Mouse (Mus musculus) NIH3T3 (cell line): ENCODE measurements at regions not wholly inside any gene's neighbourhood (a gene's known extent, or its start where the extent isn't known, plus 50 kb on each side); places are given as distances from the start of the nearest gene placed in this dataset.
A peak's percentile ranks its signal among the peaks of the same experiment; 100 is the strongest.
"Not testable (repeated sequence)": the region's sequence is repeated elsewhere in the genome, so short reads cannot be mapped to it uniquely, and the experiment has no call there.

Source experiments
- DNase-seq: peaks from one replicate; pipeline ENCODE4 v3.0.0-alpha.2; 2012; ENCODE audit warnings: low read depth

DNA sequence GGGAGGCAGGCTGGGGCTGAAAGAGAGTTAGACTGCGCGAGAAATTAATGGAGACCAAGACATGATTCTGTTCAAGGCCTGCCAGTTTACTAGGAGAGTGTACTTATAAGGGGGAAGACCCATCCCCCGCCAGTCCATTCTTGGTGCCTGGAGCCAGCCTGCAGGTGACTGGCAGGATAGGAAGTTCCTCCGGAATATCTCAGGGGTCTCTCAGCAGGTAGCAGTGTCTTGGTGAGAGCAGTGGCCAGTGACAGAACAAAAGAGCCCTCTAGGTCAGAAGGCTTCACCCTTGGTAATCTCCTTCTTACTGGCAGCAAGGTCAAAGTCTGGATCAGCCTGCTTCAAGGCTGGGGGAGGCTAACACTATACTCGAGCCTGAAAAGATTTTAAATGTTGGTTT is 83.7 kb upstream of the Zfp804b start:
- DNase-seq: no peak

DNA sequence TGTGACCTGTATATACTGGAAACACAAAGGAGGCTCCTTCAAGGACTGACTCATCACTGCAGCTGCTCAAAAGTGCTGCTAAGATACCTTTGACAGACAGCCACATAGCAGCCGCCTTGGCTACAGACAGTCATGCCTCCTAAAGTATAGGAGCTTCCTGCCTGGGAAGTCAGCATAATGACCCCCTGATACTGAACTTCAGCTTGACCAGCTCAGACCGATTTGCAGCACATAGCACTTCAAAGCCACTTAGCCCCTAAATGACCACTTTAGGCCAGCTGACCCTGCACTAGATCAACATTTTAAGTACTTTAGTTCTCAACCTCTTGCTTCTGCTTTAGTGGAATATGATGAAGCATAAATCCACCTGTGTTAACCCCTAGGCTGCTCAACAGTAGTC is 91.9 kb upstream of the Zfp804b start:
- DNase-seq: no peak

DNA sequence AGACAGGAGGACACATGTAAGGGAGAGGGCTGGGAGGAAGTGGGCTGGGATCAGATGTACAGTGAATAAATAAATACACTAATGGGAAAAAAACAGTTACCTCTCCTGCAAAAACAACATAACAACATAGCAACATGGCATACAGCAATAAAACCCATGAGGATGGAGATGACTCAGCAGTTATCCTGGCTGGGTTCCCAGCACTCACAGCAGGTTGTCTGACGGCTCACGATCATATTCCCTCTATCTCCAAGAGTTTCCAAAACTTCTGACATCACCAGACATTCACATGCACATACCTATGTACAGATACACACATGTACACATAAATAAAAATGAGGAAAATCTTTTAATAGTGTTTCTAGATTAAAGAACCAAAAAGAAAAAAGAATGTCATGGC is 103.4 kb upstream of the Zfp804b start:
- DNase-seq: peak; percentile 15

DNA sequence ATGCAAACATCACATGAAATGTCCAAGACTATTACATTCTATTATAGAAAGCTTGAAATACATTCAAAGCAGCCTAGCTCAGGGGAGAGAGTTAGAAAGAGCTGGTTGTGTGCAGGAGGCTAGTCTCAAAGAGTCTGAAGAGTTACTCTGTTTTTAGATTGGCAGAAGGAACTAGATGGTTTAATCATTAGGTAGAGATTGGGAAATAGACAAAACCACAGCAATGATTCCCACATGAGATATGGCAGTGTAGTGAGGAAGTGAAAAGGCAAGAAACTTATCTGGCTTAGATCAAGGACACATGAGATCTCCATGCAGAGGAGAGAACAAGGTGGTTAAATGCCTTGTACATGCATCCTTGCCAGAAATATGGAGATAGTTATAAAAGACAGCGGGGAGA is 110.3 kb upstream of the Zfp804b start:
- DNase-seq: no peak

DNA sequence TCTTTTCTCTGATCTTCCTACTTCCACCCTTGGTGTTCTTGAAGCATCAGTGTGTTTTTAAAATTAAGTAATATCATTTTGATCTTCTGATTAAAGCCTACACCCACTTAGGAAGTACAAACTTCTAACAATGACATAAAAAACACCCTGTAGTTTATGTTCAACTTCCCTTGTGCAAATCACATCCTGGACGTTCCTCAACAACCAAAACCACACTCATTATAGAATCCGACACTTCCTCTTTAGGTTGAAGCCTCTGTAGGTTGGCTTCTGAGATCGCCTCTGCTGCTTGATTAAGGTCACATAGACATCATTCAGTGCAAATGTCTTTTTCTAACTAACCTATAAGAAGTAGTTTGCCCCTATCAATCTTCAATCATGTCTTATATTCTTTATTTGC is 112.5 kb upstream of the Zfp804b start:
- no peak for DNase-seq

DNA sequence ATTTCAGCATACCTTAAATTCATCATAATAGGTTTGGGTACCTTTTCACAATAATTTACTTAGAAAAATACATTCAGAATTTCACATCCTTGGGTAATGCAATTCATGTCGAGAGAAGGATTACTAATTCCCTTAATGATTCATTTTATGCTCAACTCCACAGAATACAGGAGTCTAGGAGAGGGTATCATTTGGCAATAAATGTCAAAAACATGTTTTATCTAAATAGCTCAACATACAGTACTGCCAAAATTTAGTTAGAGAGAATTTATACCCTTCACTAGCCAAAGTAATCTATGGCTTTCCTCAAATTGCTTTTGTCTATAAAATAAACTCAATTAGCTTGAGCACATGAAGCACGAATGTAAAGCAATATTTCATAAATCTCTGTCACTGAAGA is 144.6 kb upstream of the Zfp804b start:
- DNase-seq: no peak

DNA sequence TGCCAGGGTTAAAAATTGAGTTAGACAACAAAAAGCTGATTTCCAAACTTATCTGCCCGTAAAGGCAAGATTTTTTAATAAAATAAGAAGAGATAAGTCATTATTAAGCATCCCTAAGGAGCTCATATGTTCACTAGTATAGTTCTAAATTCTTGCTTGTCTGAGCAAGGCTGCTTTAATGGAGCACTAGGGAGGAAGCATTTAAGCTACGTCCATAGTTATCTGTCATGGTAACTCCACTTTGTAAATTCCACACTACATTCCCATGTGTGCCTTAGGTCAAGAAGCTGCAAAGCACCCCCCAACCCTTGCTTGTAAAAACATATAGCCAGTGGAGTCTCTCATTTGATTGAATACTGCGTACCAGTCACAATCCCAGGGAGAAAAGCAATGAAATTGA is 145.0 kb upstream of the Zfp804b start:
- DNase-seq: no peak

DNA sequence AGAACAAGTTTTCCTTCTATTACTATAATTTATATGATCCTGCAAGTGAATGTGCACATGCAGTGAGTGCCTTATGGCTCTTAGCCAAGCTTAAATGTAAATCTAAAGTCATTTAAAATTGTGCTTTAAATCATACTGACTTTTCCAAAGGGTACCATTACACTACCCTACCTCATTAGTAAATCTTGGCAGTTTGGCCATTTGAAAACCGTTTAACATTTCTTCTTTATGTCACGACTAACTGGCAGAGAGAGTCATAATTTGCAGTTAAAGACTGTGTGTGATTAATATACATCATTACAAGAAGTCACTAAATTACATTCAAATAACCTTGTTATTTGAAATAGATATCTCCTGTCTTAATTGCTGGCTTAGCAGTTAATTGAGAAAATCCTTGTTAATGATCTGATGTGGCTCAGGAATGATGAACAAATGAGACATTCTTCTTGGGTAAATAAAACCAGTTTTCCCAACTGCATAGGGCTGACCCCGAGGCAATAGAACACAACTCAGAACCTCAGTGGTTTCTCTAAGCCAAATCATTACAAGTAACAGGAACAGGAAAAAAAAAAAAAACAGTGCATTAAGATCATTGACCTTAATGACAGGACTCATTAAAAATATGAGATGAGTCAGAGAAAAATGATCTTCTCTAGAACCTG is 173.1 kb upstream of the Zfp804b start:
- no peak for DNase-seq

DNA sequence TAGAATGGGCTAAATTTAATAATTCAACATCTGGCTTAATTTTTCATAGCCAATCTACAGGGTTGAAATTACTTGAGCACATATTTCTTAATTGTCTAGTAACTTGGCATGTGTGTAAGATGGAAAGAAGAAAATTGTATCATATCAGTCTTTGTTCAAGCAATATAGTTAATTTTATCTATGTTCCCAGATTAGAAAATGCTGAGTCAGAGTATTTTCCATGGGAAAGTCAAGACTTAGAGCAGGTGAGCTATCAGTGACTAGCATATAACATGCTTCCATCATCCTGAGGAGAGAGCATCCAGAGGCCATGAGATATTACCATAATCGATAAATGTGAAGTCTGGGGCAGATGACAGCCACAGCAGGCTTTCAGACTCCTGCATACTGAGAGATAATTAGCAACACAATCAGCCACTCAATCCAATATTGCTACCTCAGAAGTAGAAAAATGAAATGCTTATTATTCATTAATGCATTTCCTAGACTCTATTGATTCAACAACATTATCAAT is 188.2 kb upstream of the Zfp804b start:
- DNase-seq: no peak

DNA sequence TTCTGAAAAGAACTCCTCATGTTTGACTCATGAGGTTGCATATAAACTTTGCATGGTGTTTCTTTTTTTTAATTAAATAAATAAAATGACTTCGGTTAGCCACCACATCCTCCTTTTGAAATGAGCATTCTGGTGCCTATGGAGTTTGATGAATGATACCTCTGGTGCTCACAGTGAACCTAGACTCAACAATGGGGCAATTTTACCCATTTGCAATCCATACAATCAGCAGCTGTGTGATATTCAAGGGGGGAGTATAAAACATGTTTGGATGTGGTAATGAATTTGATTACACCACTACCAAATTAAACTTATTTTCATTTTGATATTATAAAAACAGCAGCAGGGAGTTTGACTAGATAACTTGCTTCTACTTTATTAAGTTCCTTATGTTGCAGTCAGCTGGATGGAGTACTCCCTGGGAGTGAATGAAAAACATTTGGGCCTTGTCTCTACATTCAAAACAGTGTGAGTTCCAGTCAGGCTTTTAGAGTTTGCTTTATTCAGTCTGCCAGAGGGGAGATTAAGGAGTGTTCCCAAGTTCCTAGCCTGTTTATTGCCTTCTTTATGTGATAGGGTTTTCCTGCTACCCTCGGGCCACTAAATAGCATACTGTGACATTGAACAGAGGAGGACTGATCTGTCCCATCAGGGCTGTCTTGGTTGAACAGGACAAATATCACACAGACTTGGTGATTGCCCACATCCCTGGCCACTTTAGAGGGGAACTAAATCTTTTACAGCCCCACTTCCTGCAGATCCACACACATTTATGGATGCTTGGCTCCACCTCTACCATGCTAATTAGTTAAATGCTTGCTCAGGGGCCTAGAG is 195.5 kb upstream of the Zfp804b start:
- DNase-seq: no peak

DNA sequence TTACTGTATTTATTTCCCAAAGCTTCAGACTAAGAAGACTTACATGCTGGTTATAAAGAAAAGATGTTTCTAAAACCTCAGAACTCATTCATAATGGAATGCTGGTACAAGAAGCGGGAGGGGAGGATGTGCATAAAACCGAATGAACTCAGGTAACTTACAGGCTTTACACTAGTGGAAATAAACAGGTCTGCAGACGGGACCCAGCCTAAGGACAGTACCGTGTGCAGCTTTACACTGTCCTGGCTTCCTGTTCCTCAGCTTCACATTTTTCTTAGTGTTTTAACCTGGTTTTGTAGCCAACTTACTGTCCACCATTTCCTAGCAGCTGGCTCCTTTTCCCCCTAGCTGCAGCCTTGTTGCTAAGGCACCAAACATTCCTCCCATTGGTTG is 196.1 kb upstream of the Zfp804b start:
- DNase-seq: no peak

DNA sequence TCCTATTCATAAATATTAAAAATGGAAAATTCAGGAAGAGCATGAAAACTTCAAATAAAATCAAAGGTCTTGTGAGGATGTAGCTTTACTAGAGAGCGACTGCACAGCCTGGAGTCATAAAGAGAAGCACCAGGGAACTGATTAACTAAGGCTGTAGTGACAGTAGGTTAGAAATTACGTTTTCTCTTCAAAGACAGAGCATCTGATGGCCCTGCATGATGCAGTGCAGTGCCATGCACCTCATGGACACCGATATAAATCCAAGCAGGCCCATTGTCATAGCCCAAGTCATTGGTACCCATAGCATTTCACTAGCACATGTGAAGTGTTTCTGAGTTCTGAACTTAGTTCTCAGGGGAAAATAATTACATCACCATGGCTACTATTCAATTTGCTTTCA is 199.3 kb upstream of the Zfp804b start:
- no peak for DNase-seq

DNA sequence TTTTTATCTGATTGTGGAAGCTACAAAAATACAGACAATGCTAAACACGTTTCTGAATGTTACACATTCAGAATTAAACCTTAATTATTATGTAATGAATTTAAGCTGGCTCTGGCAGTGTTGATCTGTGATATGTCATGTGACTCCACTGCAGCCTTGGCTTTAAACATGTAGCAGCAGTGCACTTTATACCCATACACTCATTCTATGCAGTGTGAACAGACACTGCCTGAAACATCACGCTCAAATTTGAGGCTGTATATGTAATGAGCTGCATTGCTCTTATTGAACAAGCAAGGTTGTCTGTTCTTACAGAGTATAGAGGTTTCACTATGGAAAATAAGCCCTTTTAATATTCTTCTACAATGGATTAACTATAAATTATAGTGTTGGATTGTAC is 235.9 kb upstream of the Zfp804b start:
- no peak for DNase-seq

DNA sequence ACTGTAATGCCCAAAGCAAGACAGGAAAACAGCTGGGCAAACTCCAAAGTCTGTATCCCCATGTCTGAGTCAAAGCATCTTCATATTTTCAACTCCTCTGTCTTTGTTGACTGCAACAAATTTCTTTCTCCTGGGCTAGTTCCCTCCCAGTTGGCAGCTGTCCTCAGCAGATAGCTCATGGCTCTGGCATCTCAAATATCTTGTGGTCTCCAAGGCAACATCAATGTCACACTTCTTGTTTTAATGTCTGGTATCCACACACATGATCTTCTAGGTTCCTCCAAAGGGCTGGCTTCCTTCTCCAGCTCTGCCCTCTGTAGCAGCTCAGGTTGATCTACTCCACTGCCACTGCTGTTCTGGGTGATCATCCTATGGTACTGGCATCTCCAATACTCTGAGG is 242.0 kb upstream of the Zfp804b start:
- DNase-seq: no peak

DNA sequence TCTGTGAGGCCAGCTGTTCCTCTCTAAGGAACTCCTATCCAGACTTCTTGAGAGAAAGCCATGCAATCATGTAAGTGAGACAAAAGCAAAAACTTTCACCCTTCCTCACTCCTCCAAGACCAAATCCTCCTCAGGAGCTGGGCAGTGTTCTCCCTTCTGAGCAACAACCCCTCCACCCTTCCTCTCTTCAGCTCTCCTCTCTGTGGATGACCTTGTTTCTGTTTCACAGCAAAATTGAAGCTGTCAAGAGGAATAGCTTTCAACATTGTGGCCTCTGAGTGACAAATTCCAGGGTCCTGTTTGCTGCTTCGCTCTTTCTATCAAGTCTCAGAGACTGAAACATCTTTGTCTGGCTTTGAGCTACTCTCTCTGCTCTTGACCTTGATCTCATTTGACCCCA is 255.9 kb upstream of the Zfp804b start:
- no peak for DNase-seq

DNA sequence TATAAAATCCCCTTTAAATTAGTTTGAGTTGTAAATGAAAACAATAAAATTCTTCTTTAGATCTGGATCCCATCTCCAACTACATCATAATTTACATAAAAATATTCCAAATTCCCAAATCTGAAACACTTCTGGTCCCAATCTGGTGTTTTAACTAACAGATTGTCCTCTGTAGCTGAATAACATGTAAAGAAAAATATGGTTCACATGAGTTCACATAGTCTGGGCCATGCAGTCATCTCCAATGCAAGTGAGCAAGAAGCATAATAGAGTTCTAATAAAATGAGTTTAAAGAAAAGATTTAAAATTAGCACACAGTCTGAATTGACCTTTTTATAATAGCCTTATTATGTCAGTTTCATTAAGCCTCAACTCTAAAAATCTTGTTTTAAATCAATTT is 263.0 kb upstream of the Zfp804b start:
- DNase-seq: no peak

DNA sequence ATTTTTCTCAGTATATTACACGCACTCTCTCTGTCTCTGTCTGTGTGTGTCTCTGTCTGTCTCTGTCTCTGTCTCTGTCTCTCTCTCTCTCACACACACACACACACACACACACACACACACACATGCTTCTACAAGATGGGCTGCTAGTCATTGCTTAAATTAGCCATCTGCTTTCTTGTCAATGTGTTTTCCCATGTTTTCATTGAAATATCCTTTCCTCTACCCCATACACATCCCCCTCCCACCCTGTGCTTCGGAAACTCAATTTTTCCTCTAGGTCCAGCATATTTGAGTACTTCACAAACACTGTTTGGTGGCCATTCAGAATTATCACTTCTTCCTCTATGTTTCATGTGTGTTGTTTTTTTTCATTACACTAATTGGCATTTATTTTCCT is 263.4 kb upstream of the Zfp804b start:
- no peak for DNase-seq

DNA sequence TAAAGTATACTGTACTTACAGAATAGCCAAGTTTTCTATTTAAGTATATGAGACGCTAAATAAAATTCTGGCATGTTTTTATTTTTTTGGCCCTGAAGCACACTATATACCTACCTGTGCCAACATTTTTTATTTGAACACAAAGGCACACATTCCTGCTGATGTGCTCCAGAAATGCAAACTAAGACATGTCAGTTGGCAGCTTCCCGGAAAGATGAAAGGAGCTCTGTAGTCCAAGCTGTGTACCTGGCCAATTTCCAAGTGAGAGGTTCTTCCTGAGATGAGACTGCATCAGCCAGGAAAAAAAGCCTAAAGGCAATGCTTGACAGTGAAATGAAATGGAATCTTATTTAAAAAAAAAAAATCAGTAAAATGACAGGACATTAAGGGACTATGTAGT is 305.0 kb upstream of the Steap4 start:
- no peak for DNase-seq

DNA sequence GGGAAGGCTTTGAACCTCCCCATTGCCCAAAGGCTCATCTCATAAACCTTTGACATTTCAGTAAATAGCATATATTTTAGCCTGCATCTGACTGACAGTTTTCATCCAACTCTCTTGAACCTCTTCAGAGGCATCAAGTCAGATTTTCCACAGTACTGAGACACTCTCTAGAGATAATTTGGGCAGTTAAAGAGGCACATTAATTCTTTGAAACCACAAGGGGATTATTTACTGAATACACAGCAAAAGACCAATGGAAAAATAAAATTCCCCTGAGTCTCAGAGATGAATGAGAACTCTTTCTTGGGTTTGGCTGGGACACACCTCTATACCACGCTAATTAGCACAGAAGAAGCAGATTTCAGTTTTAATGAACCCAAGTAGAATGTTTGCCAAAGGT is 258.5 kb upstream of the Steap4 start:
- no peak for DNase-seq

DNA sequence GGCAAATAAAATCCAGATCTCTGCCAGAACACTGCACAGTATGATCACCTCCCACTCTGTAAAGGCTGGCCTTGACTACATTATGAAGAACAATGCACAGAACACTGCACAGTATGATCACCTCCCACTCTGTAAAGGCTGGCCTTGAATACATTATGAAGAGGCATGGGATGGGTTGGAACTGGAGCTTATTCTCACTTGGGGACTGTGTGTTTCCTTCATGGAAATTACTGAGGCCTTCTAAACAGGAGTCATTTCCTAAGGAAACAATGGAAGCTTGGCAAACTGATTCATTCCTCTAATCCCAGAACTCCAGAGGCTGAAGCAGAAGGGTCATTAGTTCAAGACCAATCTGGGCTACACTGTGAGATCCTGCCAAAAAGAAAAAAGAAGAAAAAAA is 240.7 kb upstream of the Steap4 start:
- no peak for DNase-seq

DNA sequence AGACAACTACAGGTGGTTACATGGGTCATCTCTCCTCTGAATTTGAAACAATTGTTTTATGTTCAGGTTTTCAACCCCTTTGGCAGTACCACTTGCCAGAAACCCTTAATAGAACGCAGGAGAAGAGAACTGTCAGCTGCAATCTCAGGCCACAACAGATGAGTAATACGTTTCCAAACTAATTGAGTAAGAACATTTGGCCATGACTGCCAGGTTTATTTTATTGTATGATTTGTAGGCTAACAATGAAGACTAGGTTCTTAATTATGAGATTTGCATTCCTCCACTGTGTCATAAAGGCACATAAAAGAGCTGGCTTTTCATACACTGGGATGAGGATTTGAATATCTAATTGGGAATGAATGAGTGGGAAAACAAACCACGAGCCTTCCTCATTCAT is 240.2 kb upstream of the Steap4 start:
- no peak for DNase-seq

DNA sequence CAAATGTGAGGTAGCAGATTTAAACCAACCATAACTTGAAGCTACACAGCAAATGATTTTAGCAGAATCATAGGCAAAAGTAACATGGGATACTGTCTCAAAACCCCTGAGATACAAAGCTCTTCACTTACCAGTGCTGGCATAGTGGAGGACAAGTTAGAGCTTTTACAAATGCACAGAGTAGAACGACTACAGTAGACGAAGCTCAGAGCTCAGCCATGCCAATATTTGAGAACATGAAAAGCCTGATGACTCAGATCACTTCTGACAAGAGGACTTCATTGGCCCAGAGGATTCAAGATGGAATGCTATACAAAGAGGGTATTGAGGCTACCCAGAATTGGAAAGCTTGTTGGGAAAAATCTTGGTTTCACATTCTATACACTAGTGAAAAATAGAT is 239.6 kb upstream of the Steap4 start:
- no peak for DNase-seq

DNA sequence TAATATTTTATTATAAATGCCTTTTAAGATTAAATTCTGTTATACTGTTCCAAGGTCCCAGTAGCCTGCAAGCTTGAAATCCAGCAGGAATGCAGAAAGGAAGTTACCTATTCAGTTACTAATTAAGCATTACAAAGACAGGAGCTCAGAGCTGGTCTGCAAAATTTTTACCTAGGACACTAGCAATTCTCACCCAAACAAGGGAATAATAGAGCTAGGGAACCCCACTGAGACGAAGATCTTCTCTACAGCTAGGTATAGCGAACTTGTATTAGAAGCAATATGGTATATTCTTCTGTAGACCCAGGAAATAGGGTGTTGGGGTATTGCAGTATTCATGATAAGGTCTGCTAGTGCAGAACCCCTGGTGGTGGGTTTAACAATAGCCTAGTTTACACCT is 227.7 kb upstream of the Steap4 start:
- DNase-seq: not testable (repeated sequence)

DNA sequence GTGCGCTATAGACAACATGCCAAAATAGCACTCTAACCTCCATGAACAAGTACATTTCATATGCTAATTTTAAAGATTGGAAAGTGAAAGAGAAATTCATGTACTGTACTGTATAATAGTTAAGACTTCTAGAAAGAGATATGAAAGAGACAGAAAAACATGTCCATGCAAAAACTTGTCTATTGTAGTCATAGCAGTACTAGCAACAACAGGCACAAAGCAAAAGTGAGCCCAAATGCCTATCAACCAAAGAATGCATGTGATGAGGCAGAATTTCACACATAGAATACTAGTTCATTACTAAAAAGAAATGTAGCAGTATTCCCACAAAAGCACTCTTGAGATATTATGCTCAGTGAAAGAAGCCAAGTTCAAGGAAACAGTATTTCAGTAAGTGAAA is 180.4 kb upstream of the Steap4 start:
- DNase-seq: no peak
